Mouse (Mus musculus): ENCODE results near the gene Sort1.

DNA sequence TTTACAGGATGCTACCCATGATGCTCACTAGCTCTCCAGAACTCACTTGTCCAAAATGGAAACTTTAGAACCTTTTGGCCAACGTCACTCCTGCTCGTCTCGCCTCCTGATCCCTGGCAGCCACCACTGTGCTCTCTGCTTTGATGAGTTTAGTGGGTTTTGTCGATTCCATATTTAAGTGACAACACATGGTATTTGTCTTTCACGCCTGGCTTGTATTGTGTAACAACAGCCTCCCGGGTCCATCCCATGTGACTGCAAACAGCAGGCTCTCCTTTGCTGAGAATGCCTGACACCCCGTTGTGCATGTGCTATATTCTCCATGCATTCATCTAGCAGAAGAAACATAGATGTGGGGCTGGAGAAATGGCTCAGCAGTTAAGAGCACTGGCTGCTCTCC, 58.3 kb downstream of the Sort1 start:
- TF ChIP-seq CTCF (conservative IDR thresholded peaks at IDR 0.05; ENCODE audit: low read length) = no peak
- TF ChIP-seq NANOG (IDR thresholded peaks at IDR 0.05; ENCODE audit: borderline replicate concordance, low read length) = no peak
